Mouse (Mus musculus): Measurements from ENCODE around the gene Prlhr. TPM values are rescaled to one million over a fixed set of nuclear protein-coding genes. Genes with fewer than 3 reads are reported as not detected.

The Prlhr gene
- polyA plus RNA-seq, 1 experiment from 2014 or later: 0.10 TPM

DNA sequence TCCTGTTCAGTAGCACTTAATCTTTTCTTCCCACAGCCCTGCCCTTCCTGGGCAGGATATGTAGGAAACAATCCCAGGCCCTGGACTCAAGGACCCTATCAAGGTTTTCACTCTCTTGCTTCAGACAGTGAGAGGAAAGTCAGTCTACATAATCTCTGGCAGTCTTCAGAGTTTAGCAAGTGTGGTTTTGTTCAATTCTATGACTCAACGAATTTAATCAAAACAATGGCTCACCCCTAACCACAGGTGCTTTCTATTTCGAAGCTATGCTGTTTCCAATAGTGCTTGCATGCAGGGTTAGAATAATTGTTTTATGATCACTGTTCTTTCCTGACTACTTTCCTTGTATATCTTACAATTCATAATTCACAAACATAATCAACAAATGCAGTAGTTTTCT lies 9.7 kb upstream of the Prlhr start:
- Histone ChIP-seq H3K27ac (ENCODE audit: low read depth, low read length) (no peak overlapping the region), H3K4me3 (ENCODE audit: low read depth, low read length) (no peak overlapping the region), H3K9ac (ENCODE audit: low read length) (no peak overlapping the region), H3K36me3 (ENCODE audit: control insufficient read depth, insufficient read depth, low read length) (no peaks in the 10 kb centered on the region), H3K4me1 (ENCODE audit: control insufficient read depth, insufficient read depth, low read length) (no peaks in the 10 kb centered on the region), H3K27me3 (replicated peaks; ENCODE audit: control insufficient read depth, insufficient read depth, low read length) (no peaks in the 10 kb centered on the region), H3K9me3 (replicated peaks; ENCODE audit: control insufficient read depth, low read length) (no peaks in the 10 kb centered on the region), H3K4me2 (ENCODE audit: low read length) (no peak overlapping the region)
- 55% methylated on average over 2 of the region's 2 CpGs for WGBS
- ATAC-seq (no peak), DNase-seq (ENCODE audit: low spot score) (no peak)

DNA sequence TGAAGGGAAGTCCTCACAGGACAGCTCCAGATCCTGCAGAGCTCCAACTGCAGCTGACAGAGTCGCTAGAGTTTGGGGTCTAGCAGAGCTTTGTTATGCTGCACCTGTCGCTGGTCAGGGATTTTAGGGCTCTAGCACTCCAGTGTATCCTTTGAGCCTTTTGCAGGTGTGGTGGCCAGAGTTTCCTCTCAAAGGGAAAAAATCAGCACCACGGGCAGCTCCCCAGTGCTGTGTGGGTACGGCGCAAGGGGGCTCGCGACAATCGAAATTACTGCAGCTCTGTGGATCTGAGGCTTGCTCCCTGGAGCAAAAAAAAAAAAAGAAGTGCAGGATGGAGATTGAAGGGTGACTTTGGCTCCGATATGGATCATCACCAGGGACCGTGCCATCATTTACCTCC lies 742 bp upstream of the Prlhr start:
- peak; percentile 57 for DNase-seq (ENCODE audit: low spot score)
- no peaks in the 10 kb centered on the region for H3K9me3 ChIP-seq (replicated peaks; ENCODE audit: control insufficient read depth, low read length)
- peak overlapping the region; percentile 28; the same call in 1 of the 2 replicates for H3K4me3 ChIP-seq (ENCODE audit: low read depth, low read length)
- H3K4me1 ChIP-seq (ENCODE audit: control insufficient read depth, insufficient read depth, low read length): peaks cover 15% of the 10 kb centered on the region
- peak overlapping the region; percentile 52 for H3K4me2 ChIP-seq (ENCODE audit: low read length)
- no peak overlapping the region for H3K9ac ChIP-seq (ENCODE audit: low read length)
- no peak overlapping the region for H3K27ac ChIP-seq (ENCODE audit: low read depth, low read length)
- H3K36me3 ChIP-seq (ENCODE audit: control insufficient read depth, insufficient read depth, low read length): no peaks in the 10 kb centered on the region
- peaks cover 51% of the 10 kb centered on the region for H3K27me3 ChIP-seq (replicated peaks; ENCODE audit: control insufficient read depth, insufficient read depth, low read length)
- WGBS: 2% methylated on average over 10 of the region's 10 CpGs
- ATAC-seq: no peak

DNA sequence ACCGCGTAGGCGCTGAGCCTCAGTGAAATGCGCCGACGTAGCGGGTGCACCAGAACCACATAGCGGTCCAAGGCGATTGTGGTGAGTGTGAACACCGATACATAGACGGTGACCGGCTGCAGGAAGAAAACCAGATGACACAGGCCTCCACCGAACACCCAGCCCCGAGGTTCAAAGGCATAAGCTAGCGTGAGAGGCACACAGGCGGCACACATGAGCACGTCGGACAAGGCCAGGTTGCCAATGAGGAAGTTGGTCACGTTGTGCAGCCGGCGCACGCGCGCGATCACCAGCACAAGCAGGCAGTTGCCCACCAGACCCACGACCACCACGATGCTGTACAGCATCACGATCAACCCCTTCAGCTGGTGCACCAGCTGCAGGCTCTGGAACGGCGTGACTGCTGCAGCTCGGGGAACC lies 506 bp downstream of the Prlhr start:
- Histone ChIP-seq H3K4me1 (ENCODE audit: control insufficient read depth, insufficient read depth, low read length) (peaks cover 18% of the 10 kb centered on the region), H3K27ac (ENCODE audit: low read depth, low read length) (no peak overlapping the region), H3K9me3 (replicated peaks; ENCODE audit: control insufficient read depth, low read length) (no peaks in the 10 kb centered on the region), H3K4me3 (ENCODE audit: low read depth, low read length) (peak overlapping the region; percentile 28), H3K9ac (ENCODE audit: low read length) (no peak overlapping the region), H3K36me3 (ENCODE audit: control insufficient read depth, insufficient read depth, low read length) (no peaks in the 10 kb centered on the region), H3K4me2 (ENCODE audit: low read length) (peak overlapping the region; percentile 52), H3K27me3 (replicated peaks; ENCODE audit: control insufficient read depth, insufficient read depth, low read length) (peaks cover 51% of the 10 kb centered on the region)
- DNase-seq (ENCODE audit: low spot score) (peak; percentile 38), ATAC-seq (peak; percentile 11; the same call in 1 of the 2 replicates)
- WGBS: 12% methylated on average over 31 of the region's 31 CpGs

DNA sequence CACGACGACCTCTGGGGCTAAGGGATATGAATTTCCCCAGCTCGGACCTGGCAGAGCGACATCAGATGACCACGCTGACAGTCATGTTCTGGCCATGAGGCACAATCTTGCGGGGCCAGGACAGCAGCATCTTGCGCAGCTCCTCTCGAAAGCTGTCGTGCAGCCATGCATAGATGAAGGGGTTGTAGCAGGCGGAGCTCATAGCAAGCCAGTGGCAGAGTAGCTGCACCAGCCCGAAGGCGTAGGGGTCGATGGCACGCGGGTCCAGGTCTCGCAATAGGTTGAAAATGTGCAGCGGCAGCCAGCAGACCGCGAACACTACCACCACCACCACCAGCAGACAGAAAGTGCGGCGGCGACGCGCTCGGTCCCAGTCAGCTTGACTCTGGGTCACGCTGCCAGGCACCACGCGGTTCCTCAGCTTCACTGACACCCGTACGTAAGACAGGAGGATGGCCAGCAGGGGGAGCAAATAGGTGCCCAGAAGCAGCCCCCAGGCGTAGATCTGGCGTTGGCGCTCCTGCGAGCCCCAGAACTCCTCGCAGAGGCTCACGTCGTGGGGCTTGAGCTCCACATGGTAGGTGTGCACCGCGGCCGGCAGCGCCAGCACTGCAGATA lies 1.0 kb downstream of the Prlhr start:
- Histone ChIP-seq H3K36me3 (ENCODE audit: control insufficient read depth, insufficient read depth, low read length) (no peaks in the 10 kb centered on the region), H3K4me1 (ENCODE audit: control insufficient read depth, insufficient read depth, low read length) (peaks cover 18% of the 10 kb centered on the region), H3K27ac (ENCODE audit: low read depth, low read length) (no peak overlapping the region), H3K4me3 (ENCODE audit: low read depth, low read length) (peak overlapping the region; percentile 28), H3K4me2 (ENCODE audit: low read length) (peak overlapping the region; percentile 52), H3K27me3 (replicated peaks; ENCODE audit: control insufficient read depth, insufficient read depth, low read length) (peaks cover 51% of the 10 kb centered on the region), H3K9me3 (replicated peaks; ENCODE audit: control insufficient read depth, low read length) (no peaks in the 10 kb centered on the region), H3K9ac (ENCODE audit: low read length) (0 out of 2 replicates have a peak overlapping the region, but pooled peaks have one; percentile 32)
- ATAC-seq: peak; percentile 69
- DNase-seq (ENCODE audit: low spot score): peak; percentile 86
- 2% methylated on average over 41 of the region's 41 CpGs for WGBS

DNA sequence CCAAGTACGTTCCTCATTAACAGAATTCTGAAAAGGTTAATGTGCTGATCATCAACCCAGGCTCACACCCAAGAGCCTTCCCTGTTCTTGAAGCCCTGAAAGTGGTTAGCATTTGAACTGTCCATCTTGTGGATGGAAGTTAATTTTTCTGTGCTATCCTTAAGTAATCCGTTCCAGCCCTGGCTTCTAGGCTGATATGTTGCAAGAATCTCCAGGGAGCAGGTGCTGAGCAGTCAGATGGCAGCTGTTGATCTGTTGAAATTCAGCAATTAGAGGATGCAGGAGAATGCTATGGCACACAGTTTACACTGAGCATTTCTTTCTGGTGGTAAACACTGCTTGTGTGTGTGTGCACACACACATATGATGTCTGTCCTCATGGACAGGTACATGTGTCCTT lies 2.4 kb downstream of the Prlhr start:
- no peak overlapping the region for H3K9ac ChIP-seq (ENCODE audit: low read length)
- 55% methylated on average over 2 of the region's 2 CpGs for WGBS
- peak; percentile 68 for DNase-seq (ENCODE audit: low spot score)
- H3K36me3 ChIP-seq (ENCODE audit: control insufficient read depth, insufficient read depth, low read length): no peaks in the 10 kb centered on the region
- no peak overlapping the region for H3K4me3 ChIP-seq (ENCODE audit: low read depth, low read length)
- no peaks in the 10 kb centered on the region for H3K9me3 ChIP-seq (replicated peaks; ENCODE audit: control insufficient read depth, low read length)
- peaks cover 59% of the 10 kb centered on the region for H3K27me3 ChIP-seq (replicated peaks; ENCODE audit: control insufficient read depth, insufficient read depth, low read length)
- H3K4me1 ChIP-seq (ENCODE audit: control insufficient read depth, insufficient read depth, low read length): peaks cover 18% of the 10 kb centered on the region
- H3K27ac ChIP-seq (ENCODE audit: low read depth, low read length): no peak overlapping the region
- no peak overlapping the region for H3K4me2 ChIP-seq (ENCODE audit: low read length)
- ATAC-seq: peak; percentile 22; the same call in 1 of the 2 replicates

DNA sequence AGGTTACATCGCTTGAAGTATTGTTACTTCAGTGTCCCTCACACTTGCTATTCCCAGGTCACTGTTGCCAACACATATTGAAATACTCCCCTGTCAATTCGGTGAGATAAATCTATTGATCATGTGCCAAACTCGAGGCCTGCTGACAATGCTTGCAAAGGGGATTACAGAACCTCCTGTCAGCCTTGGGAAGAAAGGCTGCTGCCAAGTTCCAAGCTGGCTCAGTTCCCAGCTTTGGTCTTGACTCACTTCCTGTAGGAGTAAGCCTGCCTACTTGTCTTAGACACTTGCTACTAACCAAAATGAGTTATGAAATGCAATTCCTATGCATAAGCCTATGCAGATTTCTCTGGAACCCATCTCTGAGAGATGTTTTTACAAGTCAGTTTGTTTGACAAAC lies 4.2 kb downstream of the Prlhr start:
- H3K4me2 ChIP-seq (ENCODE audit: low read length): no peak overlapping the region
- no peak overlapping the region for H3K27ac ChIP-seq (ENCODE audit: low read depth, low read length)
- H3K36me3 ChIP-seq (ENCODE audit: control insufficient read depth, insufficient read depth, low read length): no peaks in the 10 kb centered on the region
- peaks cover 55% of the 10 kb centered on the region for H3K27me3 ChIP-seq (replicated peaks; ENCODE audit: control insufficient read depth, insufficient read depth, low read length)
- H3K9me3 ChIP-seq (replicated peaks; ENCODE audit: control insufficient read depth, low read length): no peaks in the 10 kb centered on the region
- peaks cover 18% of the 10 kb centered on the region for H3K4me1 ChIP-seq (ENCODE audit: control insufficient read depth, insufficient read depth, low read length)
- DNase-seq (ENCODE audit: low spot score) (peak; percentile 97), ATAC-seq (peak; percentile 82)
- no peak overlapping the region for H3K9ac ChIP-seq (ENCODE audit: low read length)
- WGBS: 6% methylated on average over 3 of the region's 3 CpGs
- H3K4me3 ChIP-seq (ENCODE audit: low read depth, low read length): no peak overlapping the region

DNA sequence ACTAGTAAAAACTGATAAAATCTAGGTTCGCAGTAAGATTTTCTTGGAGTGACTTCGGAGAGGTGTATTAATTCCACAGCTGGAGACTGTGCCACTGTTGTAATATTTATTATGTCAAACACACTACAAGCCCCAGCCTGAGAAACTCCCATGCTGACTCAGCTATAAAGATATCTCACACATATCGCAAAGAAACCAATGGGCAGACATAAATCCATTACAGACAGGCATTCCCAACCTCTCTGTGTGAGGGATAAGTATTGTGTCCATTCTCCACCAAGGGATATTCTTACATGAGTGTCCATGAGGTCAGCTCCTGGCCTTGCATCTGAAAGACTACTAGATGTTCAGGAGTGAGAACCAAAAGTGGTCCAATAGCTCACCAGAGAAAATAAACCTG lies 4.7 kb downstream of the Prlhr start:
- Histone ChIP-seq H3K4me2 (ENCODE audit: low read length) (no peak overlapping the region), H3K4me1 (ENCODE audit: control insufficient read depth, insufficient read depth, low read length) (peaks cover 15% of the 10 kb centered on the region), H3K9me3 (replicated peaks; ENCODE audit: control insufficient read depth, low read length) (no peaks in the 10 kb centered on the region), H3K36me3 (ENCODE audit: control insufficient read depth, insufficient read depth, low read length) (no peaks in the 10 kb centered on the region), H3K4me3 (ENCODE audit: low read depth, low read length) (no peak overlapping the region), H3K27ac (ENCODE audit: low read depth, low read length) (no peak overlapping the region), H3K9ac (ENCODE audit: low read length) (no peak overlapping the region), H3K27me3 (replicated peaks; ENCODE audit: control insufficient read depth, insufficient read depth, low read length) (peaks cover 51% of the 10 kb centered on the region)
- no peak for ATAC-seq
- DNase-seq (ENCODE audit: low spot score): no peak
- WGBS: 85% methylated on average over 3 of the region's 3 CpGs

DNA sequence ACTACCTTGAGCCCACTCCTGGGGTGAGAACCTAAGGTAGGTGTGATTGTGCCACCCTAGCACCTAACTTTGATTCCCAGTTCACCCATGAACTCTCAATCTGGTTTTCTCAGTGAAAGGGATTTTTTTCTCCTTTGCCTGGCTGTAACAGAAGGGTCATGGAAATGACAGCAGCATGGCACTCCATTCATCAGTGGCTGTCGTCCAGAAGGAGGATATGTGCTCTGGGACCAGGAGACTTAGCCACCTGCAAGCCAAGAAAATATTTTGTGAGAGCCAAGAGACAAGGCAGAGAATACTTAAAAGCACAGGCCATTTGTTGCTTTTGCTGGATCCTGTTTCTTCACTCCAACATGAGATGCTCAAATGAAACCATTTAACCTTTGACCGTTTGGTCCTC lies 6.6 kb downstream of the Prlhr start:
- DNase-seq (ENCODE audit: low spot score) (no peak), ATAC-seq (no peak)
- Histone ChIP-seq H3K9ac (ENCODE audit: low read length) (no peak overlapping the region), H3K4me2 (ENCODE audit: low read length) (no peak overlapping the region), H3K27ac (ENCODE audit: low read depth, low read length) (no peak overlapping the region), H3K4me1 (ENCODE audit: control insufficient read depth, insufficient read depth, low read length) (peaks cover 7% of the 10 kb centered on the region; the same call in 1 of the 2 replicates), H3K36me3 (ENCODE audit: control insufficient read depth, insufficient read depth, low read length) (no peaks in the 10 kb centered on the region), H3K9me3 (replicated peaks; ENCODE audit: control insufficient read depth, low read length) (no peaks in the 10 kb centered on the region), H3K27me3 (replicated peaks; ENCODE audit: control insufficient read depth, insufficient read depth, low read length) (peaks cover 32% of the 10 kb centered on the region), H3K4me3 (ENCODE audit: low read depth, low read length) (no peak overlapping the region)
- 78% methylated on average over 2 of the region's 2 CpGs for WGBS

DNA sequence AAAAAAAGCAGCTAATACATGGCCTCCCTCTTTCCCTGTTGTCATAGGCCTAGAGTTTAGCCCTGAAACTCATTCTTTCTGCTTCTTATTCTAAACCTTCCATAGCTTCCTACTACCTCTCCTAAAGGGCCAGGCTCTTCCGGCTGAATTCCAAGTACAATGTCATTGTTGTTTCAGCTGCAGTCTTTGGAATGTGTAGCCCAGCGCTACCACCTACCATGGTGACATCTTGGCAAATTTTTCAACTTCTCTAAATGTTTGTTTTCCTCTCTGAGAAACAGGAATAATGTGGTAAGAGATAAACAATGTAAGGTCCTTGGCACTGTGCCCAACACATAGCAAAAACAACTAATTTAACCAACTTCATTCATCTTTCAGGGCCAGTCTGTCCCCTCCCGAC lies 8.4 kb downstream of the Prlhr start:
- no peak for ATAC-seq
- H3K27me3 ChIP-seq (replicated peaks; ENCODE audit: control insufficient read depth, insufficient read depth, low read length): peaks cover 20% of the 10 kb centered on the region
- no peak overlapping the region for H3K4me3 ChIP-seq (ENCODE audit: low read depth, low read length)
- DNase-seq (ENCODE audit: low spot score): peak; percentile 12
- no peak overlapping the region for H3K9ac ChIP-seq (ENCODE audit: low read length)
- 60% methylated on average over 3 of the region's 3 CpGs for WGBS
- H3K4me2 ChIP-seq (ENCODE audit: low read length): no peak overlapping the region
- H3K4me1 ChIP-seq (ENCODE audit: control insufficient read depth, insufficient read depth, low read length): peaks cover 6% of the 10 kb centered on the region; the same call in 1 of the 2 replicates
- H3K36me3 ChIP-seq (ENCODE audit: control insufficient read depth, insufficient read depth, low read length): no peaks in the 10 kb centered on the region
- H3K9me3 ChIP-seq (replicated peaks; ENCODE audit: control insufficient read depth, low read length): no peaks in the 10 kb centered on the region
- H3K27ac ChIP-seq (ENCODE audit: low read depth, low read length): no peak overlapping the region

All from forebrain, embryonic 14.5 days (tissue).